Mouse (Mus musculus) forebrain, postnatal 0 days (tissue): ENCODE measurements at regions not wholly inside any gene's neighbourhood (a gene's known extent, or its start where the extent isn't known, plus 50 kb on each side); places are given as distances from the start of the nearest gene placed in this dataset.

ENCODE experiments used
- ATAC-seq: fragments of 200-750 bp; cut with Nextera tagmentation; 2 replicates; pipeline ENCODE4 v1.8.0; 2017; ENCODE audit warnings: mild to moderate bottlenecking, moderate library complexity
- DNase-seq: peaks from one replicate; pipeline ENCODE4 v3.0.0-alpha.2; 2015
- H3K27ac ChIP-seq: fragments of 300-500 bp; sonication (generic); 2 replicates; pipeline ENCODE4 v1.5.1; 2014; ENCODE audit warnings: low read depth, mild to moderate bottlenecking, antibody characterized with exemption, low read length, moderate library complexity, mixed read lengths
- H3K27me3 ChIP-seq: fragments of 300-500 bp; sonication (generic); 2 replicates; pipeline ENCODE4 v1.6.1; 2014; ENCODE audit warnings: mild to moderate bottlenecking, low read length, mixed read lengths; ENCODE audit not compliant: insufficient read depth
- H3K36me3 ChIP-seq: fragments of 300-500 bp; sonication (generic); 2 replicates; pipeline ENCODE4 v1.6.1; 2014; ENCODE audit warnings: mild to moderate bottlenecking, moderate library complexity; ENCODE audit not compliant: insufficient read depth
- H3K4me1 ChIP-seq: fragments of 300-500 bp; sonication (generic); 2 replicates; pipeline ENCODE4 v1.6.1; 2014; ENCODE audit warnings: antibody characterized with exemption; ENCODE audit not compliant: insufficient read depth
- H3K4me2 ChIP-seq: fragments of 300-500 bp; sonication (generic); 2 replicates; pipeline ENCODE4 v1.6.1; 2014; ENCODE audit warnings: low read depth, mild to moderate bottlenecking, moderate library complexity
- H3K4me3 ChIP-seq: fragments of 300-500 bp; sonication (generic); 2 replicates; pipeline ENCODE4 v1.5.1; 2014; ENCODE audit warnings: low read depth, low read length, mixed read lengths
- H3K9ac ChIP-seq: fragments of 300-500 bp; sonication (generic); 2 replicates; pipeline ENCODE4 v1.6.1; 2014; ENCODE audit warnings: mild to moderate bottlenecking
- H3K9me3 ChIP-seq: fragments of 300-500 bp; sonication (generic); 2 replicates; pipeline ENCODE4 v1.6.1; 2016; ENCODE audit warnings: low read length
- CTCF ChIP-seq: sonication (generic); IDR thresholded peaks from 2 replicates; pipeline ENCODE4 v1.5.1; 2016; ENCODE audit warnings: antibody characterized with exemption, control low read depth, low read depth
- WGBS: fragments of 180-500 bp; shearing (Covaris S2); extraction: QIAGEN DNeasy Blood & Tissue Kit; methylation state at CpG from one replicate; pipeline ENCODE4 v1.1.7; 2014; 5-methylcytosine and 5-hydroxymethylcytosine counted together

- peak overlapping the region; percentile 84 for H3K9ac ChIP-seq
- WGBS, result under 1% methylated on average over 68 of the region's 68 CpGs
- H3K4me2 ChIP-seq, result peak overlapping the region; percentile 79
- peaks cover 7% of the 10 kb centered on the region; the same call in 1 of the 2 replicates for H3K4me1 ChIP-seq
- peak overlapping the region; percentile 86 for H3K27ac ChIP-seq
- H3K9me3 ChIP-seq, result no peaks in the 10 kb centered on the region
- TF ChIP-seq CTCF, result peak; percentile 88
- ATAC-seq (peak; percentile 99), DNase-seq (peak; percentile 95)
- H3K27me3 ChIP-seq, result no peaks in the 10 kb centered on the region
- H3K36me3 ChIP-seq, result no peaks in the 10 kb centered on the region; the same call in 1 of the 2 replicates
- peak overlapping the region; percentile 85 for H3K4me3 ChIP-seq
Measured at GRCm38 (mm10) chr3:19894630-19895578, 62.0 kb upstream of the Cp start.

- Histone ChIP-seq H3K4me2 (peak overlapping the region; percentile 79), H3K27ac (peak overlapping the region; percentile 86), H3K9ac (peak overlapping the region; percentile 84), H3K9me3 (no peaks in the 10 kb centered on the region), H3K4me1 (peaks cover 7% of the 10 kb centered on the region; the same call in 1 of the 2 replicates), H3K36me3 (no peaks in the 10 kb centered on the region; the same call in 1 of the 2 replicates), H3K4me3 (peak overlapping the region; percentile 85), H3K27me3 (no peaks in the 10 kb centered on the region)
- WGBS, result 31% methylated on average over 5 of the region's 5 CpGs
- no peak for DNase-seq
- ATAC-seq, result no peak
- TF ChIP-seq CTCF, result no peak; the same call in 1 of the 2 replicates
Measured at GRCm38 (mm10) chr3:19895755-19896154, 61.1 kb upstream of the Cp start.

GRCm38 (mm10) chr3:19897140-19897539 lies 59.7 kb upstream of the Cp start:
- no peak overlapping the region for H3K4me3 ChIP-seq
- no peak for TF ChIP-seq CTCF
- H3K9ac ChIP-seq, result no peak overlapping the region
- no peak for DNase-seq
- H3K9me3 ChIP-seq, result no peaks in the 10 kb centered on the region
- no peak overlapping the region for H3K4me2 ChIP-seq
- no peak overlapping the region for H3K27ac ChIP-seq
- no peaks in the 10 kb centered on the region for H3K27me3 ChIP-seq
- ATAC-seq, result no peak
- H3K36me3 ChIP-seq, result peaks cover 3% of the 10 kb centered on the region; the same call in 1 of the 2 replicates
- H3K4me1 ChIP-seq, result peaks cover 7% of the 10 kb centered on the region; the same call in 1 of the 2 replicates
- WGBS, result 84% methylated on average over 3 of the region's 3 CpGs

GRCm38 (mm10) chr3:19902226-19902625 lies 54.6 kb upstream of the Cp start:
- Histone ChIP-seq H3K4me3 (no peak overlapping the region), H3K36me3 (peaks cover 3% of the 10 kb centered on the region; the same call in 1 of the 2 replicates), H3K9me3 (no peaks in the 10 kb centered on the region), H3K9ac (no peak overlapping the region), H3K27me3 (no peaks in the 10 kb centered on the region), H3K4me1 (no peaks in the 10 kb centered on the region), H3K27ac (no peak overlapping the region), H3K4me2 (no peak overlapping the region)
- TF ChIP-seq CTCF, result no peak
- ATAC-seq (peak; percentile 10; the same call in 1 of the 2 replicates), DNase-seq (no peak)
- WGBS, result 89% methylated on average over 3 of the region's 3 CpGs

- Histone ChIP-seq H3K36me3 (peaks cover 3% of the 10 kb centered on the region; the same call in 1 of the 2 replicates), H3K27ac (no peak overlapping the region), H3K27me3 (no peaks in the 10 kb centered on the region), H3K4me1 (no peaks in the 10 kb centered on the region), H3K4me3 (no peak overlapping the region), H3K9me3 (no peaks in the 10 kb centered on the region), H3K4me2 (no peak overlapping the region), H3K9ac (no peak overlapping the region)
- WGBS, result 25% methylated on average over 5 of the region's 5 CpGs
- DNase-seq, result peak; percentile 68
- peak; percentile 77 for TF ChIP-seq CTCF
- peak; percentile 89 for ATAC-seq
Measured at GRCm38 (mm10) chr3:19904446-19905275, 52.2 kb upstream of the Cp start.
